Mouse (Mus musculus): ENCODE data around the gene Vps41.
A peak's percentile ranks its signal among the peaks of the same experiment; 100 is the strongest.

The Vps41 gene

DNA sequence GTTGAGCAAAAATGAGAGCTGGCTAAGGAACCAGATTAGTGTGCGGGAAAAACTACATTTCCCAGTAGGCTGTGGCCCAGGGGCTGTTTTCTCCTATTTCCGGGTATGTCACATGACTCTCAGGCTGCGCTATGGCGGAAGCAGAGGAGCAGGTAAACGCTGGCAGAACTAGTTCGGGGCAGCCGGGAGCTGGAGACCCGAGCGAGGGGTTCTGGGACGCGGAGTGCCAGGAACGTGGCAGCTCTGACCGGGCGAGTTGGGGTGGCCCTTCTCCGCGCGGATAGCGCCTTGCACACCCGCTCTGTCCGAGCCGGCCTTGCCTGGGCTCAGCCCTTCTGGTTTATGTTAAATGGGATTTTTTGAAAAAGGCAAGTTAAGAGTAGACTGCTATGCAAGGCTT, at the start of gene Vps41:
Gene Vps41, plus strand, starts transcription at position 102 of the 400 bp plus-strand sequence.
- DNase-seq (ENCODE audit: low spot score in 2 of 2) = peak; percentile 55 to 73

DNA sequence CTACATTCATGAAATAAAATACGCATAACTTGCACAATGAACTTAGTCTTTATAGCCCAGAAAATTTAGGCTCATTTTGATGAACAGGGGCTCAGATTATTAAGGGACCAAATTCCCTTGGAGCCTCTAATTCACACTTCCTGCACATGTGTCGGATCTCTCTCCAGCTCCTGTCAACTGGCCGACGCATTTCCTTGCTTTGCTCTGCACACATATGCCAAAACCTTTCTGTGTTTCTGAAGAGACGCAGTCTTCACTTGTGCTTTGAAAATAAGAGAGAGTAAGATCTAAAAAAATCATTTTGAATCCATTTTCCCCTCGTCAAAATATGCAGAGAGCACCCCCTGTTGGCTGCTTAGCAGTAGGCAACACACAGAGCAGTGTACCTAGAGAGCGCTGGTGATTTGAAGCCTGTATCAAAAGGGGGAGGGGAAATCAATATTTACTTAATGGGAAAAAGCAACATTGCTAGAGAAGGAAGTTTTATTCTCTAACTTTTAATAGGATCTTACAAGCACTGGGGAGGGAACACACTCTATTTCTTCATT, 18.5 kb upstream of the Vps41 start:
- DNase-seq (ENCODE audit: low spot score in 2 of 2) = peak in 1 of 2 experiments; percentile 30

DNA sequence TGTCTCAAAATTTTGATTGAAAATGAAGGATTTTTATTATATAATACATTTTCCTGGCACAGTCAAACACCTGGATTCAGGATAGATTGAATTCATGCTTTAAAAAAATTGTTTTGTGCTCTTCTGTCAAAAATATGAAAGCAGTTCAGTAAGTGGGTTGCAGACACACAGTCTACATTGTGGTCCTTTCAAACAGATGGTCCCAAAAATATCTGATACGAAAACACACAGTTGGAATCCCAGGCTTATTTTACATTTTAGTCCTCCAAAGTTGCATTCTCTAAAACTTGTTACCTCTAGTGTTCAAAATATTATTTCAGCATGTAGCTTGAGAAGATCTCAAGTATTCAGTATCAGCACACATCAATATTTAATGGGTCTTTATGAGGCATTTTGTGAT, 5.4 kb upstream of the Vps41 start:
- no peak for DNase-seq (ENCODE audit: low spot score in 2 of 2)

DNA sequence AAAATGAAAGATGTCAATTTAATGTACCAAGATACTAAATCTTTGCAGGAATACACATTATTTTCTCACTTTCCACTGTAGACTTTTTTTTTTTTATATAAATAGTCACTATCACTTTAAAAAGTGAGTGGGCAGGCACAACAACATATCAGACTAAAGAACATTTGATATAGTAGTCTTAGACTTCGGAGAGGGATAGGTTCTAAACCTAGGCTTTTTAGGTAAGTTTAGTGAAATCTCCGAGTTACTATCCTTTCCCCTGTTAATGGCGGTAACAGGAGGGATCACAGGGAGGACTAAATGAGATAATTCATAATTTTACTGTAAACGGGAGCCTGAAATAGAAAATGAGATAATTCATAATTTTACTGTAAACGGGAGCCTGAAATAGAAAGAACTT, 379 bp upstream of the Vps41 start:
- DNase-seq (ENCODE audit: low spot score in 2 of 2) = no peak

DNA sequence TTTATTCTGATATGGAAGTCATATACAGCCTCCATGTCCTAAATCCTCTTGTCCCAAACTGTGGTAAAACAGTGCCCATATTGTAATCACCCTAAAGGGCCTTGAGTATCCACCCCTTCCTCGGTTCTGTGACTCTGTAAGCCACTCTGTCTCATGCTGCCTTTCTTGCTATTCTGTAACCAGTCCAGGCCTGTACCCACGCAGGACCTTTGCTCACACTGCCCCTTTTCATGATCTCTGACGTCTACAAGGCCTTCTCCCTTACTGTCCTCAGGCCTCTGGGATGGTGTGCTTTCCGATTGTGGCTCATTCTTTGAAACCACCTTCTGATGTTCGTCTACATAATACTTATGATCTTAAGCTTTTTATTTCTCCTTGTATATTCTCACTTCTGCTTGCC, 1.4 kb downstream of the Vps41 start:
- no peak for DNase-seq (ENCODE audit: low spot score in 2 of 2)

DNA sequence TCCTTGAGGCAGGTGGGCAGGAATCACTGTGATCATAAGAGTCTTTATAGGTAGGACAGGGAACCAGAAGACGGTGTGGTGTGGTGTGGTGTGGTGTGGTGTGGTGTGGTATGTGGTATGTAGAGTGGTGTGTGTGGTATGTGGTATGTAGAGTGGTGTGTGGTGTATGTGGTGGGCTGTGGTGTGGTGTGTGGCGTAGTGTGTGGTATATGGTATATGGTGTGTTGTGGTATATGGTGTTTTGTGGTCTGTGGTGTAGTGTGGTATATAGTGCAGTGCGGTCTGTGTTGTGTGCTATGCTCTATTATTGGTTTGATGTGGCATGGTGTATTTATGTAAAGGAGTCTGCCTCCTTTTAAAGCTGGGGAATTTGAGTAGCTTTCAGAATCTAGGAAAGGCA, 13.6 kb downstream of the Vps41 start:
- no peak for DNase-seq (ENCODE audit: low spot score in 2 of 2)

DNA sequence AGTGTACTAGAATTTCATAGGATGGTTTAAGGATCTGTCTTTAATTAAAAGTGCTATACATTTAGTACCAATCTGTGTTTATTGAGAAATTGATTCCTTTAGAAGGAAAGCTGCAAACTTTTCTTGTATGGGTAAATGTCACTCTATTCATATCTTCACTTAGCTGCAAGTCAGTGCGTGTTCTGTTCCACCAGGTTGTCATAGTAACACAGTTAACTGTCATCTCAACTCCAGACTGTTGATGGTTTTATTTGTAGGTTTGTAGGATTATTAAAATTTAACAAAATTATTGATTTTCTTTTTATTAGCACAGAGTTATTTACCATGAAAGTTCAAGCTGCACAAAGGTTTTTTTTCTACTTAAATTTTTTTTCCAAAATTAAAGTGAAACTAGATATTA, 19.5 kb downstream of the Vps41 start:
- no peak for DNase-seq (ENCODE audit: low spot score in 2 of 2)

DNA sequence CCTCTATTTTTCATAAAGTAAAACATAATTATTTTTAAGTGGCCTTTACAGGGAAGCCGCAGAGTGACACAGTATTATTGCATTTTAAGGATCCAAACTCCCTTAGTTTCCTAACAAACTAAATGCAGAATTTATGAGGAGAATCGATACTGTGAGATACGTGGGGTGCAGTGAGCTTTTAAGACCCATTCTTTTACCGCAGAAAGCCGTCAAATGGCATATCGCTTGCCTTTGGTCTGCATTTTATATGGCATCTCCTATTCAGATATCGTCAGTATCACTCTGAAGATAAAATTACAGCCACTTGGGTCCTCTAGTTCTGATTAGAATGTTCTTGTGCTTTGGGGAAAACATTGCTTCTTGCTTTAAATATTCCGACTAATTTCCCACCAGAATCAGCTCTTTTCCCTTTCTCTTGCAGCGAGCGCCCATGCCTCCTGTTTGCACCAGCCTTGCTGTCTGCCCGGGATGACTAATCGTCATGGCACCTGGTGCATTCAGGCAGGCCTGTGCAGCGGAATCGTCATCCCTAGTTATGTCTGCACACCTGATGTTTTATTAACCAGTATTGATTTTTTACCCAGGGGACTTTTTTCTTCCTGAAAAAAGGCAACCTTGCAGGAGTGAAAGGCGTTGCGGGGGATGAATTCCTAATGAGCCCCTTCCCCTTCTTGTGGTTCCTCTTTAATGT, 26.6 kb downstream of the Vps41 start:
- no peak for DNase-seq (ENCODE audit: low spot score in 2 of 2)

DNA sequence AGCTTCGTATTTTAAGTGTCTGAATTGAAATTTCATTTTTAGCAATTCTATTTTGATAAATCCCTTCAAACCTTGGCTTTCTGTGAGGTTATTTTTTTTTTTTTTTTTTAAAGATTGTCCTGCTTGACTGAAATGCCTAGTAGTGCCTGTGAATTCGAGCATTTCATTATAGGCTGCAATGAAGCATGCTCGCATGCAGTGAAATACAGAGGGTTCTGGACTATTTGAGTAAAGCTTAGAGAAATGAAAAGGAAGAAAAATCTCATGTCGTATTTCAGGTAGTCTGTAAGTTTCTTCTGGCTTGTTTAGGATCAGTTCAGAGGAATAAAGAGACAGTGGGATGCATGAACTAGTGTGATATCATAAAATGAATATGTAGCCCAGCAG, 27.2 kb downstream of the Vps41 start:
- DNase-seq (ENCODE audit: low spot score in 2 of 2) = no peak

DNA sequence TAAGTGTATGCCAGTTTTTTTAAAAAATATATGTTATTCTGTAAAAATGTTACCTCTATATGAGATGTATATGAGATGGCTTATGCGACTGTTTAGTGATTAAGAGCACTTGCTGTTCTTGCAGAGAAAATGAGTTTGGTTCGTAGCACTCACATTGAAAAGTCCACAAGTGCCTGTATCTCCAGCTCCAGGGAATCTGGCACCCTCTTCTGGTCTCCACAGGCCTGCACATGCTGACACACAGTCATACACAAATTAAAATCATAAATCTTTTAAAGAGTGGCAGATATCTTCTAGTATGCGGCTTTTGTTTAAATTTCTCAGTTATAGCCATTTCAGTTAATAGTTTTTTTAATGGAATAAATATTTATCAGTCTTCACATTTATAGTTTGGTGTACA, 40.9 kb downstream of the Vps41 start:
- DNase-seq (ENCODE audit: low spot score in 2 of 2) = no peak

DNA sequence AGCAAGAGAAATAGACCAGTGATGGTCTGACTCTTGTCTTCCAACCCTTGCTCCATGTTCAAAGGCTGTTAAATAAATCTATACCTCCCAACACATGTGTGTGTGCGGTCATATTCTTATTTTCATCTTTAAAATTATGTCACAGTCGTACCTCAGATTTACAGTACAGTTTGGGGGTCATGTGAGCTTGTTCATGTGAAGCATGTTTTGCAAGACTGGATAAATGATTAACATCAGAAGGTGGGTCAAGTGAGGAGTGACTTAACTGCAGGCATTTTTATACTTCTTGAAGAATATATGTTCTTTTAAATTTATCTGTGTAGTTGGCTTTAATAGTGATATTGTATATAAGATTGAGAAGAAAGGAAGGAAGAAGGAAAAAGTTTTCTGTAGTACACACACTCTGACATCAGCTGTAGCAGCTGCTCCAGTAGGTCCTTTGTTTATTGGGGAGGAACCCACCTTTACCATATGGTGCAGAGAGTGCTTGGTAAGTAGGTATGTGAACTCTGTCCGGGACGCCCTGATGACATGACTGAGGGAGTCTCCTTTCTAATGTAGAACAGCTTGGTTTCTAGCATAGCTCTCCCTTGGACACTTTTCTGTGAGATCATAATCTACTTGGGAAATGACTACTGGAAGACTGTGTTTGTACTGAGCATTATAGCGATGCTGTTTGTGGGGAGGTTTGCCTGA, 42.4 kb downstream of the Vps41 start:
- DNase-seq (ENCODE audit: low spot score in 2 of 2) = no peak

DNA sequence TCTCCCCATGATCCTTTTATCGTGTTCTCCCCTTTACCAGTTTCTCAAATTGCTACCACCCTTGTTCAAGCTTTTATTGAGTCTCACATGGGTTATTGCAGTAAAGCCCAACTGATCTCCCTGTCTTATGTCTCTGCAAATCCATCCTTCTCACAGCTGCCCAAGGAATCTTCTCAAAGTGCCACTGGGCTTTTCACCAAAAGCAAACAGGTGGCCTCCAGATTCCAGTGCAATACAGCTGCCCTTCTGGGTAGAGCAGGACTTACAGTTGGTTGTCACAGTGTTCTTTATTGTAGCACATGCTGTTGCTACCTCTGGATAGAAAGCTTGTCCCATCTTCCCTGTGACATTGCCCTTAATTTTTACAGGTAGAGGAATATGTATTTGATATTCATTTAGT, 44.4 kb downstream of the Vps41 start:
- DNase-seq (ENCODE audit: low spot score in 2 of 2) = no peak

DNA sequence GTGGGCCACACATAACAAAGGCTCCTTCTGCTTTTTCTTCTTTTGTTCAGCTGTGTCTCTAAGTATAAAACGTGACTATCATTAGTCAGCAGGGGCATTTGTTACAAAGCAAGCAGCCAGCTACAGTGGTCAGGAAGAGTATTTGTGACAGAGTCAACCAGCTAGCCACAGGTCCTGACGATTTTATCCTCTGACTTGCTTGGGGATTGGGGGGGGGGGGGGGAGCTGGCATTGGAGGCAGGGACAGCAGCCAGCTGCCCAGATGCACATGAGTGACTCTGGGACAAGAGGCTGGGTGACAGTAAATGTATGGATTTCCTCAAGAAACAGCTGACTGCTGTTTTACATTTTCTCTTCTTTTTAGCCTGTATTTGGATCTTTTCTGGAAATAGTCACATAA, 50.8 kb downstream of the Vps41 start:
- DNase-seq (ENCODE audit: low spot score in 2 of 2) = no peak

DNA sequence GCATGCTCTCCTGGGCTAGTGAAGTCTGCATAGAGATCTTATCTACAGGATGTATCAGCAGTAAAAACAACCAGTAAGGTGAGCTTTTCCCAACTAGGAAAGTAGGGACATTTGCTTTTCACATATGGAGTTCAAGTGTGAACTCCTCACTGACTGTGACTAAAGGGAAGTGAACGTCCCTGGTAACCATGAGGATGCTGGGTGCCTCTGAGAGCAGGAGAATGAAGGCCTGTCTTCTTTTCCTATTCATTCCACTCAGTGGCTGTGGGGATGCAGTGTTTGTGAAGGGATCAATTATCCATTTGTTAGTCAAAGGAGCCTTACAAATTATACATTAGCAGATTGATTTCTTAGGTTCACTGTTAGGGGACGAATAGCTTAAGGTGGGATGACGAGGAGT, 51.4 kb downstream of the Vps41 start:
- no peak for DNase-seq (ENCODE audit: low spot score in 2 of 2)

DNA sequence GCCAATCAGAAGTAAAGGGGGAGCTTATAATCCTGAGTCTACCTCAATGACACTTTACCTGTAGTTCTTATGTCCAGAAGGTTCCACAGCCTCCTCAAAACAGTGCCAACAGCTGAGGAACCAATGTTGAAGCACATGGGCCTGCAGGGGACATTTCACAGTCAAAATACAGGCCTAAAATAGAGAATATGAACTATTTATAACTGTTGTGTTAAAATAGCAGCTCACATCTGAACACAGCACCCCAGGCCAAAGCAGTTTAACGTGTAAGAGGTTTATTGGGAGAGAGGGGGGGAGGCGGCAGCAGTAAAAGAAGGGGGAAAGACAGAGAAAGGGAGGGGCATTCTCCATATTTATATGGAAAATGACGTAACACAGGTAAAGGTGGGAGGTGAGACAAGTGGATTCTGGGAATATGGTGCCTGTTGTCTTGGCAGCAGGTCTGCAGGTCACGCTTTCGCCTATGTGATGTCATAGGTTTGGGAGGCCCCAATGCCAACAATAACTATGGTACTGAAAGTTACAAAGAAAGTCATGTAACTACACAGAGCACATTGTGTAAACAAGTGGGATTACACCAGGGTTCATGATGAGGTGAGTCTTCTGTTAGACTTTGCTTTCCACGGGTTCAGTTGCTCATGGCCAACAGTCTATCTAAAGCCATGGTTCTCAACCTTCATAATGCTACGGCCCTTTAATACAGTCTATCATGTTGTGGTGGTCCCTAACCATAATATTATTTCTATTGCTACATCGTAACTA, 56.5 kb downstream of the Vps41 start:
- no peak for DNase-seq (ENCODE audit: low spot score in 2 of 2)

DNA sequence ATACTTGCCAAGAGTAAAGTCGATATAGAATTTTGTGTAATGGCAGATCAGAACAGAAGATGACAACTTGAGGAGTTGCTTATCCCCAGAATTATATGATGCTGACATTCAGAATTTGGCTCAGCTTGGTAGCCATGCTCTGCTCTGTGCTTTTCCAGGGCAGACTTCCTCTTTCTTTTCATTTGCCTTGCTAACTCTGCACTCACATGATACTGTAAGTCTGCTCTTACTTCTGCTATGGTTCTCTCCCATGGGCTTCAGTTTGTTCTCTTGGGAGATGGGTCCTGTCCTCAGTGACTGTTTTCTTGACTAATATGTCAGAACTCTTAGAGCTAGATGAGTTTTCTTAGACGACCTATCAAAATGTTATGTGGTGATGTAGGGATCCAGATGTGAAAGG, 64.2 kb downstream of the Vps41 start:
- DNase-seq (ENCODE audit: low spot score in 2 of 2) = peak in 1 of 2 experiments; percentile 26

DNA sequence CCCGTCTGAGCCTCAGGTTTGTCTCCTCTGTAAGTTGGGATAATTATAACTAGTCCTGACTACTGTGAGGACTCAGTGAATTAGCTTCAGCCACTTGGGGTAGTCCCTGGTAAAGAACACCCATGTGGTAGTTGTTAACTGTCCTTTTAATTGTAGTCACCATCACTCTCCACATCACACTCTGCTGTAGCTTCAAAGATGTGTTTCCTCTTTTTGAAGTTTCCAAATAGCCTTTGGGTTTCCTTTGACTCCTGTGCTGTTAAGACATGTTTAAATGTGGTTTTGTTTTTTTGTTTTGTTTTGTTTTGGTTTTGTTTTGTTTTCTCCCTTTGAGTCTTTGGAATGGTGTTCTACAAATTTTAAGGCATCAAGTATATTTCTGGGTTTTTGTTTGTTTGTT, 68.6 kb downstream of the Vps41 start:
- no peak for DNase-seq (ENCODE audit: low spot score in 2 of 2)

DNA sequence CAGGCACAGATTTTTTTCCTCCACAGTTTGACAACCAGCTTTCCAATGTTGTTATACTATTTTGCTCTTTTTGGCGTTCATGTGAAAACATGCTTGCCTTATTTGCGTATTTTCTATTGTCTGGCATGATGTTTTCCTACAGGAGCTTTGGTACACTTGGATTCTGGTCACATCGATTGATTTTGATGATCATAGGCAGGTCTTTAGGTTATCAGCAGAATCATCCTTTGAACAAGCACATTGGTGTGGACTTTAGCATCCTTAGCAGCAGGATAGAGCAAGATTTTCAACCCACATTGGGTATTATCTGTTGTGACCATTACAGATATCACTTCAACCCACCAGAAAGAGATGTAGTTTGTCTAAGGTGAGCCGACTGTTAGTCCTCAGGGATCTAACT, 71.0 kb downstream of the Vps41 start:
- DNase-seq (ENCODE audit: low spot score in 2 of 2) = no peak

DNA sequence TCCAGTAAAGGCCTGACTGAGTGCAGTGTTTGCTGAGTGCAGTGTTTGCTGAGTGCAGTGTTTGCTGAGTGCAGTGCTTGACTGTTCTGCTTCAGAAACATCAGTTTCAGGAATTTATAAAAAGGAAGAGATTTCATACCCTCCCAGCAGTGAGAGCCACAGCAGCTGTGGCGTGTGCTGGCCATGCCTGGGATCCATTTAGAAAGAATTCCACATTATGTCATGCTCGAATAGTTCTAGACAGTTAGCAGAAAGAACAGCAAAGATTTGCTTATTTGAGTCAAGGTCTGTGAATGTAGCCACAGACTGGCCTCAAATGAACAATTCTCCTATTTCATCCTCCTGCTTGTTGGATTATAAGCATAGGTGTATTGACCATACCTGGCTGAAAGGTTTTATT, 71.6 kb downstream of the Vps41 start:
- no peak for DNase-seq (ENCODE audit: low spot score in 2 of 2)

DNA sequence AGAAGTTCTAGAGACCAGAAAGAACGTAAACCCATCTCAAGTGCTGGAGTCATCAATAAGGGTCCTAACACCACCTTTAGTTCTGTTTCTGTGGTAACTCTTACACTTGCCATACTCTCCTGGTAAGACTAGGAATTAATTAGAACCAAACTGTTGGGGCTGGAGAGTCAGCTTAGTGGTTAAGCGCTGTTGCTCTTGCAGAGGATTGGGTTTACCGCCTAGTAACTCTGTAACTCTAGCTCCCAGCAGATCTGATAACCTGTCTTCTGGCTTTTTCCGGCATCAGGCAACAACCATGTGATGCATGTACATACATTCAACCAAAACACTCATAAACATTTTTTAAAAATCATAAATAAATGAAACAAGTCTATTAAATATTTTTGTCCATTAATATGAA, 72.6 kb downstream of the Vps41 start:
- DNase-seq (ENCODE audit: low spot score in 2 of 2) = no peak

DNA sequence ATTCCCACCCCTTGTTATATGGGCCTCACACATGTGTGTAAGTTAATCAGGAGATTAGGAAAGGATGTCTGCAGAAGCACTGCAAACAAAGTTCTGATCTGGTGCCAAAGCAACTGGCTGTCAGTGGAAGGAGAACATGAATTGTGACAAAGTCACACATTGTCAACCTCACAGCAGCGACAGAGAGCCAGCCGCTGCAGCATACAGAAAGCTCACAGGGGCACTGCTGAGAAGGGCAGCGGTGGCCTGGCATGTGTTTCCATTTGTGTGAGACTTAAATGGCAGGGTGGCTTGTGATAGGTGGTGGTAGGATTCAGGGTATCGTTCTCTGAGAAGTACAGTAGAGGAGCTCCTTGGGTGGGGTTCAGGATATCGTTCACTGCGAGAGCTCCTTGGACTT, 73.0 kb downstream of the Vps41 start:
- DNase-seq (ENCODE audit: low spot score in 2 of 2) = no peak

DNA sequence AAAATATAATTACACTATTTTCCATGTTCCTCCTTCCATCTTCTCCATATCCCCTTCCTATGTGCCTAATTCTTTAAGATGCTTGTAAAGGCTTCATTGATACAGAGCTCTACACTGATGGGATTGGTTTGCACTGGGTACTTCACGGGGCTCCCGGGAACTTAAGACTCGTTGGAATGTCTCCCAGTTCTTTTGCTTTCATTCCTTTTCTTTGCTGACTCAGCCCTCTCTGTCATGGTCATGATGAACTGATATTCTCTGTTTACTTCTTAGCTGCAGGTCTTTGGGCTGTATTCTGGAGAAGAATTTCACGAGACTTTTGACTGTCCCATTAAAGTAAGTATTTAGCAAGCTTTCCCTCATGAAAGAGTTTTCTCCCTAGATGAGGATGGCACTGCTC, 74.2 kb downstream of the Vps41 start:
- DNase-seq (ENCODE audit: low spot score in 2 of 2) = no peak

DNA sequence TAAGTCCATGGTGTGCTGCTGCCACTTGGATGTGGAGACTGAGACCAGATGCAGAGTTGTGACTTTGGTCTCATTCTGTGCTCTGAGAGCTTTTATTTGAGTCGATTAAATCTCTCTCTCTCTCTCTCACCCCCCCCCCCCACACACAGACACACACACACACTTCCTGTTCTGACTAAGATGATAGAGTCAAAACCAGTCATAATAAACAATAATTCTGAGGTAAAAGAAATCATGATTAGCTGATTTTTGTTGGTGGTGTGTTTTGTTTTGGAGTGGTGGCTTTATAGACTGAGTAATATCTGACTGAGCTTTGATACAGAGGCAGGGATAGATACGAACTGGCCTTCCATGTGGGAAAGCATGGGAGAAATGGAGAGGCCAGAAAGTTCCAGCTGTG, 74.6 kb downstream of the Vps41 start:
- DNase-seq (ENCODE audit: low spot score in 2 of 2) = no peak

Data from spleen, postnatal 10 days (tissue).